Mouse (Mus musculus): Measurements from ENCODE around the gene Olfr1441.

Gene Olfr1441

GRCm38 (mm10) chr19:12417361-12417760 is at the start of gene Olfr1441:
Gene Olfr1441, plus strand, starts transcription at chr19:12417433.
- ChIA-PET CTCF (interaction anchor here in 1 of 4 experiments (0.6 kb wide), 1 partner anchor 12 kb away, joined by 5 read pairs; no protein-coding TSS in a partner anchor), POLR2A (interaction anchor here in 2 of 4 experiments (0.6 to 0.7 kb wide), 2 partner anchors 72 to 330 kb away, joined by 3 to 12 read pairs; no protein-coding TSS in a partner anchor)

- ChIA-PET POLR2A (no interaction called here), CTCF (no interaction called here)
Observed at GRCm38 (mm10) chr19:12373004-12373403, 44.2 kb upstream of the Olfr1441 start.

- POLR2A ChIA-PET, result no interaction called here
Observed at GRCm38 (mm10) chr19:12374465-12375025, 42.7 kb upstream of the Olfr1441 start.

GRCm38 (mm10) chr19:12386979-12387378 is 30.3 kb upstream of the Olfr1441 start, which contains the start of gene Olfr1440:
Gene Olfr1440, plus strand, starts transcription at chr19:12387279.
- CTCF ChIA-PET, result no interaction called here
- POLR2A ChIA-PET, result no interaction called here

More at GRCm38 (mm10) chr19:12374465-12375025, 42.7 kb upstream of the Olfr1441 start:
- CTCF ChIA-PET, result no interaction called here

GRCm38 (mm10) chr19:12413737-12414136 is 3.5 kb upstream of the Olfr1441 start:
- ChIA-PET CTCF (no interaction called here), POLR2A (no interaction called here)

- CTCF ChIA-PET, result no interaction called here
- POLR2A ChIA-PET, result no interaction called here
Observed at GRCm38 (mm10) chr19:12418312-12418711, 1.1 kb downstream of the Olfr1441 start.

- CTCF ChIA-PET, result interaction anchor here in 1 of 4 experiments (0.6 kb wide), 1 partner anchor 13 kb away, joined by 3 read pairs; no protein-coding TSS in a partner anchor
- POLR2A ChIA-PET, result no interaction called here
Observed at GRCm38 (mm10) chr19:12420555-12420954, 3.3 kb downstream of the Olfr1441 start.

GRCm38 (mm10) chr19:12421680-12422079 is 4.4 kb downstream of the Olfr1441 start:
- ChIA-PET CTCF (interaction anchor here in 1 of 4 experiments (0.6 kb wide), 1 partner anchor 653 kb away, joined by 3 read pairs; no protein-coding TSS in a partner anchor), POLR2A (no interaction called here)

- ChIA-PET POLR2A (interaction anchor here in 1 of 4 experiments (1.2 kb wide), 1 partner anchor 416 kb away, joined by 3 read pairs; no protein-coding TSS in a partner anchor), CTCF (interaction anchor here in 2 of 4 experiments (0.6 to 0.9 kb wide), 2 partner anchors 74 to 417 kb away, joined by 4 read pairs; partner anchors contain the start of gene Dtx4 (in 1 of the 2))
Observed at GRCm38 (mm10) chr19:12427101-12427500, 9.9 kb downstream of the Olfr1441 start.

GRCm38 (mm10) chr19:12427605-12428004 is 10.4 kb downstream of the Olfr1441 start, which contains the start of gene Pfpl:
Gene Pfpl, plus strand, starts transcription at chr19:12427905.
- POLR2A ChIA-PET, result no interaction called here

GRCm38 (mm10) chr19:12433033-12433432 is 15.8 kb downstream of the Olfr1441 start:
- ChIA-PET POLR2A (interaction anchor here in 2 of 4 experiments (0.6 to 1.0 kb wide), 2 partner anchors 68 to 221 kb away, joined by 3 to 5 read pairs; partner anchors contain the start of gene Dtx4 (in 1 of the 2)), CTCF (interaction anchor here (0.6 to 3.2 kb wide), 8 partner anchors 12 to 239 kb away, joined by 3 to 36 read pairs (median 4); partner anchors contain the start of gene Dtx4 (in 4 of the 4))

More at GRCm38 (mm10) chr19:12427605-12428004, 10.4 kb downstream of the Olfr1441 start, which contains the start of gene Pfpl:
- CTCF ChIA-PET, result interaction anchor here in 1 of 4 experiments (0.9 kb wide), 1 partner anchor 74 kb away, joined by 4 read pairs; the partner anchor contains the start of gene Dtx4

GRCm38 (mm10) chr19:12435011-12435416 is 17.8 kb downstream of the Olfr1441 start:
- ChIA-PET CTCF (interaction anchor here in 1 of 4 experiments (0.6 kb wide), 1 partner anchor 33 kb away, joined by 4 read pairs; no protein-coding TSS in a partner anchor), POLR2A (no interaction called here)

GRCm38 (mm10) chr19:12435750-12436524 is 18.7 kb downstream of the Olfr1441 start:
- ChIA-PET POLR2A (interaction anchor here in 1 of 4 experiments (0.7 kb wide), 1 partner anchor 32 kb away, joined by 4 read pairs; no protein-coding TSS in a partner anchor), CTCF (interaction anchor here in 1 of 4 experiments (0.6 kb wide), 1 partner anchor 66 kb away, joined by 4 read pairs; the partner anchor contains the start of gene Dtx4)

- CTCF ChIA-PET, result interaction anchor here in 1 of 4 experiments (0.6 kb wide), 1 partner anchor 62 kb away, joined by 3 read pairs; the partner anchor contains the start of gene Dtx4
- POLR2A ChIA-PET, result interaction anchor here in 1 of 4 experiments (1.0 to 2.3 kb wide), 2 partner anchors 24 to 62 kb away, joined by 3 to 9 read pairs; partner anchors contain the start of gene Dtx4
Observed at GRCm38 (mm10) chr19:12439581-12439980, 22.3 kb downstream of the Olfr1441 start.

- CTCF ChIA-PET, result interaction anchor here in 1 of 4 experiments (0.6 kb wide), 2 partner anchors 62 to 486 kb away, joined by 3 to 5 read pairs; partner anchors contain the start of gene Dtx4
- POLR2A ChIA-PET, result interaction anchor here in 1 of 4 experiments (1.0 to 2.3 kb wide), 2 partner anchors 23 to 61 kb away, joined by 3 to 9 read pairs; partner anchors contain the start of gene Dtx4
Observed at GRCm38 (mm10) chr19:12440103-12440725, 23.0 kb downstream of the Olfr1441 start.

- ChIA-PET POLR2A (interaction anchor here in 1 of 4 experiments (0.6 to 1.4 kb wide), 3 partner anchors 17 to 53 kb away, joined by 3 to 4 read pairs (median 3); no protein-coding TSS in a partner anchor), CTCF (interaction anchor here in 1 of 4 experiments (1.2 kb wide), 1 partner anchor 21 kb away, joined by 3 read pairs; no protein-coding TSS in a partner anchor)
Observed at GRCm38 (mm10) chr19:12442560-12442959, 25.3 kb downstream of the Olfr1441 start.

GRCm38 (mm10) chr19:12445014-12445413 is 27.8 kb downstream of the Olfr1441 start:
- CTCF ChIA-PET, result interaction anchor here in 1 of 4 experiments (1.1 kb wide), 1 partner anchor 12 kb away, joined by 3 read pairs; no protein-coding TSS in a partner anchor
- POLR2A ChIA-PET, result no interaction called here

- CTCF ChIA-PET, result no interaction called here
- POLR2A ChIA-PET, result no interaction called here
Observed at GRCm38 (mm10) chr19:12457401-12458066, 40.3 kb downstream of the Olfr1441 start.
